Mouse (Mus musculus): ENCODE measurements around the gene Aqp3. TPM values are rescaled to one million over a fixed set of nuclear protein-coding genes. Genes with fewer than 3 reads are reported as not detected.
"Not testable (repeated sequence)": the region's sequence is repeated elsewhere in the genome, so short reads cannot be mapped to it uniquely, and the experiment has no call there.

Gene Aqp3
- polyA plus RNA-seq, 1 experiment, result 49.9 TPM

GRCm38 (mm10) chr4:41091391-41091790 lies 6.6 kb downstream of the Aqp3 start:
- WGBS, result 36% methylated on average over 3 of the region's 3 CpGs
- Histone ChIP-seq H3K4me3 (replicated peaks; ENCODE audit: extremely low read depth, low read depth, low read length) (no peak overlapping the region), H3K4me1 (ENCODE audit: control insufficient read depth, insufficient read depth, low read length) (no peaks in the 10 kb centered on the region)
- no peak for DNase-seq
- no peak for TF ChIP-seq POLR2A (IDR thresholded peaks at IDR 0.05; ENCODE audit: borderline replicate concordance, extremely low read depth, low read depth, low read length)
- no peak for TF ChIP-seq CTCF (IDR thresholded peaks at IDR 0.05; ENCODE audit: insufficient read depth, low read length)

- no peak for DNase-seq
- no peak for TF ChIP-seq CTCF (IDR thresholded peaks at IDR 0.05; ENCODE audit: insufficient read depth, low read length)
- no peak for TF ChIP-seq POLR2A (IDR thresholded peaks at IDR 0.05; ENCODE audit: borderline replicate concordance, extremely low read depth, low read depth, low read length)
- WGBS, result 55% methylated on average over 2 of the region's 2 CpGs
- Histone ChIP-seq H3K4me1 (ENCODE audit: control insufficient read depth, insufficient read depth, low read length) (no peaks in the 10 kb centered on the region), H3K4me3 (replicated peaks; ENCODE audit: extremely low read depth, low read depth, low read length) (no peak overlapping the region)
Observed at GRCm38 (mm10) chr4:41089705-41090104, 8.3 kb downstream of the Aqp3 start.

GRCm38 (mm10) chr4:41089189-41089588 lies 8.8 kb downstream of the Aqp3 start:
- 77% methylated on average over 4 of the region's 4 CpGs for WGBS
- H3K4me1 ChIP-seq (ENCODE audit: control insufficient read depth, insufficient read depth, low read length), result no peaks in the 10 kb centered on the region
- no peak for TF ChIP-seq CTCF (IDR thresholded peaks at IDR 0.05; ENCODE audit: insufficient read depth, low read length)
- TF ChIP-seq POLR2A (IDR thresholded peaks at IDR 0.05; ENCODE audit: borderline replicate concordance, extremely low read depth, low read depth, low read length), result no peak
- no peak overlapping the region for H3K4me3 ChIP-seq (replicated peaks; ENCODE audit: extremely low read depth, low read depth, low read length)
- no peak for DNase-seq

GRCm38 (mm10) chr4:41087459-41088298 lies 10.3 kb downstream of the Aqp3 start:
- no peak overlapping the region for H3K4me3 ChIP-seq (replicated peaks; ENCODE audit: extremely low read depth, low read depth, low read length)
- WGBS, result 77% methylated on average over 16 of the region's 16 CpGs
- no peak for DNase-seq
- no peaks in the 10 kb centered on the region for H3K4me1 ChIP-seq (ENCODE audit: control insufficient read depth, insufficient read depth, low read length)
- TF ChIP-seq CTCF (IDR thresholded peaks at IDR 0.05; ENCODE audit: insufficient read depth, low read length), result no peak
- TF ChIP-seq POLR2A (IDR thresholded peaks at IDR 0.05; ENCODE audit: borderline replicate concordance, extremely low read depth, low read depth, low read length), result no peak

GRCm38 (mm10) chr4:41086947-41087346 lies 11.0 kb downstream of the Aqp3 start:
- DNase-seq, result no peak
- Histone ChIP-seq H3K4me1 (ENCODE audit: control insufficient read depth, insufficient read depth, low read length) (no peaks in the 10 kb centered on the region), H3K4me3 (replicated peaks; ENCODE audit: extremely low read depth, low read depth, low read length) (no peak overlapping the region)
- no peak for TF ChIP-seq POLR2A (IDR thresholded peaks at IDR 0.05; ENCODE audit: borderline replicate concordance, extremely low read depth, low read depth, low read length)
- no peak for TF ChIP-seq CTCF (IDR thresholded peaks at IDR 0.05; ENCODE audit: insufficient read depth, low read length)
- WGBS, result 65% methylated on average over 9 of the region's 9 CpGs

GRCm38 (mm10) chr4:41084819-41085218 lies 13.2 kb downstream of the Aqp3 start:
- no peak overlapping the region for H3K4me3 ChIP-seq (replicated peaks; ENCODE audit: extremely low read depth, low read depth, low read length)
- no peaks in the 10 kb centered on the region for H3K4me1 ChIP-seq (ENCODE audit: control insufficient read depth, insufficient read depth, low read length)
- TF ChIP-seq POLR2A (IDR thresholded peaks at IDR 0.05; ENCODE audit: borderline replicate concordance, extremely low read depth, low read depth, low read length), result no peak
- no peak for TF ChIP-seq CTCF (IDR thresholded peaks at IDR 0.05; ENCODE audit: insufficient read depth, low read length)
- no peak for DNase-seq
- 80% methylated on average over 4 of the region's 4 CpGs for WGBS

GRCm38 (mm10) chr4:41082803-41083202 lies 15.2 kb downstream of the Aqp3 start:
- 50% methylated on average over 4 of the region's 4 CpGs for WGBS
- H3K4me1 ChIP-seq (ENCODE audit: control insufficient read depth, insufficient read depth, low read length); DNase-seq; H3K4me3 ChIP-seq (replicated peaks; ENCODE audit: extremely low read depth, low read depth, low read length): not testable (repeated sequence)

- no peaks in the 10 kb centered on the region for H3K4me1 ChIP-seq (ENCODE audit: control insufficient read depth, insufficient read depth, low read length)
- DNase-seq, result no peak
- 74% methylated on average over 5 of the region's 5 CpGs for WGBS
- TF ChIP-seq POLR2A (IDR thresholded peaks at IDR 0.05; ENCODE audit: borderline replicate concordance, extremely low read depth, low read depth, low read length) (no peak), CTCF (IDR thresholded peaks at IDR 0.05; ENCODE audit: insufficient read depth, low read length) (no peak)
- no peak overlapping the region for H3K4me3 ChIP-seq (replicated peaks; ENCODE audit: extremely low read depth, low read depth, low read length)
Observed at GRCm38 (mm10) chr4:41081733-41082132, 16.2 kb downstream of the Aqp3 start.

- WGBS, result 59% methylated on average over 6 of the region's 6 CpGs
- no peaks in the 10 kb centered on the region for H3K4me1 ChIP-seq (ENCODE audit: control insufficient read depth, insufficient read depth, low read length)
Observed at GRCm38 (mm10) chr4:41078726-41079125, 19.3 kb downstream of the Aqp3 start.

GRCm38 (mm10) chr4:41074461-41074860 lies 23.5 kb downstream of the Aqp3 start:
- no peak for TF ChIP-seq CTCF (IDR thresholded peaks at IDR 0.05; ENCODE audit: insufficient read depth, low read length)
- TF ChIP-seq POLR2A (IDR thresholded peaks at IDR 0.05; ENCODE audit: borderline replicate concordance, extremely low read depth, low read depth, low read length), result no peak
- H3K4me3 ChIP-seq (replicated peaks; ENCODE audit: extremely low read depth, low read depth, low read length), result no peak overlapping the region
- DNase-seq, result no peak

More at GRCm38 (mm10) chr4:41078726-41079125, 19.3 kb downstream of the Aqp3 start:
- H3K4me3 ChIP-seq (replicated peaks; ENCODE audit: extremely low read depth, low read depth, low read length), result no peak overlapping the region
- DNase-seq, result no peak
- no peak for TF ChIP-seq CTCF (IDR thresholded peaks at IDR 0.05; ENCODE audit: insufficient read depth, low read length)
- TF ChIP-seq POLR2A (IDR thresholded peaks at IDR 0.05; ENCODE audit: borderline replicate concordance, extremely low read depth, low read depth, low read length), result no peak

More at GRCm38 (mm10) chr4:41074461-41074860, 23.5 kb downstream of the Aqp3 start:
- no peaks in the 10 kb centered on the region for H3K4me1 ChIP-seq (ENCODE audit: control insufficient read depth, insufficient read depth, low read length)
- WGBS, result 59% methylated on average over 6 of the region's 6 CpGs
